Mouse (Mus musculus) liver, embryonic 14.5 days (tissue): Measurements from ENCODE around the gene Rbm39. TPM values are rescaled to one million over a fixed set of nuclear protein-coding genes. Genes with fewer than 3 reads are reported as not detected.

Source experiments
- ATAC-seq: fragments of 200-750 bp; cut with Nextera tagmentation; 2 replicates; pipeline ENCODE4 v1.8.0; 2017; ENCODE audit warnings: moderate number of reproducible peaks, mild to moderate bottlenecking, moderate library complexity; ENCODE audit not compliant: insufficient read depth
- DNase-seq, 3 experiments: peaks; one replicate each; pipeline ENCODE4 v3.0.0-alpha.2; 2012 to 2013; ENCODE audit warnings: low read depth in 3 of 3, low spot score in 3 of 3
- H3K27ac ChIP-seq: fragments of 300-500 bp; sonication (generic); 2 replicates; pipeline ENCODE4 v1.5.1; 2014; ENCODE audit warnings: moderate library complexity, mild to moderate bottlenecking, control low read depth, inconsistent platforms
- H3K27me3 ChIP-seq: fragments of 300-500 bp; sonication (generic); 2 replicates; pipeline ENCODE4 v1.6.1; 2014; ENCODE audit warnings: mild to moderate bottlenecking, low read length, moderate library complexity; ENCODE audit not compliant: control insufficient read depth, insufficient read depth
- H3K36me3 ChIP-seq: fragments of 300-500 bp; sonication (generic); replicated peaks from 2 replicates; pipeline ENCODE4 v1.6.1; 2014; ENCODE audit warnings: low read depth; ENCODE audit not compliant: control insufficient read depth, insufficient read depth
- H3K4me1 ChIP-seq, 2 experiments: fragments of 200-500 bp in 1 of 2; fragments of 300-500 bp in 1 of 2; sonication (generic) in 1 of 2; replicated peaks; 2 replicates each; pipeline ENCODE4 v1.6.1; 2012 to 2014; ENCODE audit warnings: antibody characterized with exemption in 1 of 2, inconsistent platforms in 1 of 2, low read length in 1 of 2; ENCODE audit not compliant: control insufficient read depth in 2 of 2, insufficient read depth in 2 of 2
- H3K4me2 ChIP-seq: fragments of 300-500 bp; sonication (generic); 2 replicates; pipeline ENCODE4 v1.6.1; 2014; ENCODE audit warnings: low read depth, mild to moderate bottlenecking, control low read depth, moderate library complexity
- H3K4me3 ChIP-seq, 2 experiments: fragments of 200-500 bp in 1 of 2; fragments of 300-500 bp in 1 of 2; sonication (generic) in 1 of 2; 2 replicates each; pipeline ENCODE4 v1.5.1; 2012 to 2014; ENCODE audit warnings: low read depth in 2 of 2, low read length in 2 of 2, mild to moderate bottlenecking in 2 of 2, control low read depth in 1 of 2, inconsistent platforms in 1 of 2, moderate library complexity in 1 of 2; ENCODE audit not compliant: insufficient read depth in 1 of 2
- H3K9ac ChIP-seq: fragments of 300-500 bp; sonication (generic); replicated peaks from 2 replicates; pipeline ENCODE4 v1.6.1; 2014; ENCODE audit warnings: mild to moderate bottlenecking, control low read depth, moderate library complexity
- H3K9me3 ChIP-seq: fragments of 300-500 bp; sonication (generic); 2 replicates; pipeline ENCODE4 v1.6.1; 2016; ENCODE audit warnings: low read length, mixed read lengths; ENCODE audit not compliant: control insufficient read depth
- CTCF ChIP-seq: IDR thresholded peaks from 2 replicates; pipeline ENCODE4 v1.5.1; 2016; ENCODE audit warnings: antibody characterized with exemption, low read depth, control low read depth
- EP300 ChIP-seq: IDR thresholded peaks from 2 replicates; pipeline ENCODE4 v1.6.1; 2016; ENCODE audit warnings: antibody characterized with exemption, low read depth
- WGBS: fragments of 180-500 bp; shearing (Covaris S2); extraction: QIAGEN DNeasy Blood & Tissue Kit; methylation state at CpG from one replicate; pipeline ENCODE4 v1.1.7; 2014; ENCODE audit not compliant: insufficient replicate concordance; 5-methylcytosine and 5-hydroxymethylcytosine counted together
- polyA plus RNA-seq, 2 experiments: library from polyadenylated mRNA; depleted of rRNA in 1 of 2; stranded (reverse) in 1 of 2; unstranded in 1 of 2; fragments of >200 nt; fragmentation: Nextera tagmentation in 1 of 2; extraction: Ambion mirVana in 1 of 2; gene quantifications; 2 replicates each; pipeline versions ENCODE4 v1.2.1 to v1.2.3; 2012 to 2014

Gene Rbm39
- polyA plus RNA-seq, 2 experiments = 69.5 to 207 TPM

GRCm38 (mm10) chr2:156217786-156218185 lies 37.7 kb upstream of the Rbm39 start:
- Histone ChIP-seq H3K27ac (no peak overlapping the region), H3K36me3 (no peaks in the 10 kb centered on the region), H3K27me3 (no peaks in the 10 kb centered on the region), H3K4me1 (no peaks in the 10 kb centered on the region), H3K4me3 (no peak overlapping the region), H3K4me2 (no peak overlapping the region), H3K9me3 (no peaks in the 10 kb centered on the region), H3K9ac (no peak overlapping the region)
- ATAC-seq = no peak
- DNase-seq = no peak
- WGBS = 61% methylated on average over 1 of the region's 1 CpGs
- TF ChIP-seq CTCF = no peak
- TF ChIP-seq EP300 = no peak

- Histone ChIP-seq H3K4me3 (no peak overlapping the region), H3K27ac (no peak overlapping the region), H3K4me1 (peaks cover 0 to 5% of the 10 kb centered on the region in 2 experiments; a peak in 2 of 4 replicates), H3K36me3 (no peaks in the 10 kb centered on the region), H3K9ac (no peak overlapping the region), H3K4me2 (no peak overlapping the region), H3K9me3 (no peaks in the 10 kb centered on the region), H3K27me3 (no peaks in the 10 kb centered on the region)
- 68% methylated on average over 6 of the region's 6 CpGs for WGBS
- TF ChIP-seq EP300 = no peak
- TF ChIP-seq CTCF = peak; percentile 29; the same call in 1 of the 2 replicates
- DNase-seq (no peak), ATAC-seq (no peak)
Measured at GRCm38 (mm10) chr2:156203917-156204316, 23.9 kb upstream of the Rbm39 start.

GRCm38 (mm10) chr2:156202848-156203437 lies 22.9 kb upstream of the Rbm39 start:
- Histone ChIP-seq H3K27me3 (no peaks in the 10 kb centered on the region), H3K9me3 (no peaks in the 10 kb centered on the region), H3K9ac (no peak overlapping the region), H3K4me3 (no peak overlapping the region), H3K4me1 (peaks cover 6 to 11% of the 10 kb centered on the region in 2 experiments), H3K36me3 (no peaks in the 10 kb centered on the region), H3K4me2 (no peak overlapping the region), H3K27ac (no peak overlapping the region)
- no peak for TF ChIP-seq CTCF
- TF ChIP-seq EP300 = no peak
- ATAC-seq (no peak), DNase-seq (no peak)
- WGBS = 82% methylated on average over 3 of the region's 3 CpGs

GRCm38 (mm10) chr2:156201486-156201885 lies 21.4 kb upstream of the Rbm39 start:
- Histone ChIP-seq H3K9me3 (no peaks in the 10 kb centered on the region), H3K4me3 (no peak overlapping the region), H3K36me3 (no peaks in the 10 kb centered on the region), H3K9ac (no peak overlapping the region), H3K27me3 (no peaks in the 10 kb centered on the region), H3K27ac (no peak overlapping the region), H3K4me1 (peaks cover 15 to 16% of the 10 kb centered on the region in 2 experiments), H3K4me2 (no peak overlapping the region)
- DNase-seq (no peak), ATAC-seq (no peak)
- 66% methylated on average over 4 of the region's 4 CpGs for WGBS
- TF ChIP-seq CTCF = no peak
- TF ChIP-seq EP300 = no peak

GRCm38 (mm10) chr2:156199944-156200343 lies 19.9 kb upstream of the Rbm39 start:
- DNase-seq (no peak), ATAC-seq (no peak)
- no peaks in the 10 kb centered on the region for H3K36me3 ChIP-seq
- no peaks in the 10 kb centered on the region for H3K9me3 ChIP-seq
- no peaks in the 10 kb centered on the region for H3K27me3 ChIP-seq
- no peak overlapping the region for H3K4me2 ChIP-seq
- H3K27ac ChIP-seq = no peak overlapping the region
- no peak overlapping the region for H3K9ac ChIP-seq
- TF ChIP-seq EP300 (no peak), CTCF (no peak)
- peaks cover 21% of the 10 kb centered on the region in 2 experiments for H3K4me1 ChIP-seq
- 63% methylated on average over 3 of the region's 3 CpGs for WGBS
- H3K4me3 ChIP-seq = no peak overlapping the region
